Mouse (Mus musculus) layer of hippocampus, postnatal 36 days (tissue): ENCODE results near the gene Gmds. TPM values are rescaled to one million over a fixed set of nuclear protein-coding genes. Genes with fewer than 3 reads are reported as not detected.

ENCODE experiments used
- DNase-seq, 2 experiments: peaks; one replicate each; pipeline ENCODE4 v3.0.0; 2022
- total RNA-seq, 2 experiments: library from RNA; stranded (reverse); gene quantifications; 2 replicates each; pipeline ENCODE4 v1.2.3; 2021

Gmds gene
- total RNA-seq, 2 experiments from 2014 or later = 13.0 to 13.4 TPM

DNA sequence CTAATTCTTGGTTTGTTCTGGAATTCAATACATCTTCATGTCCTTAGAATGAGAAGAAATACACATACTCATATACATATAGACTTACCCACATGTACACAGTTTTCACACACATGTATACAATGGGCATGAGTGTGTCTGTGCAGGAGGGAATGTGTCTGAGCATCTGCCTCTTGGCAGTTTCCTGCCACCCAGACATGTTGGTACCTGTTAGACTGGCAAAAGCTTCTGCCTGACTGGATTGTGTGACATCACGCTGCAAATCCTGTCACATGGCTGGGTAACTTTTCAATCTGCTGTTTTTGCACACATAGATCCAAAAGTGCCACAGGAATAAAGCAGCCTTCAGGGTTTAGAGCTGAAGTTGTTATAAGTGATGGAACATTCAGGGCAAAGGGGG, 465.3 kb downstream of the Gmds start:
- no peak for DNase-seq

DNA sequence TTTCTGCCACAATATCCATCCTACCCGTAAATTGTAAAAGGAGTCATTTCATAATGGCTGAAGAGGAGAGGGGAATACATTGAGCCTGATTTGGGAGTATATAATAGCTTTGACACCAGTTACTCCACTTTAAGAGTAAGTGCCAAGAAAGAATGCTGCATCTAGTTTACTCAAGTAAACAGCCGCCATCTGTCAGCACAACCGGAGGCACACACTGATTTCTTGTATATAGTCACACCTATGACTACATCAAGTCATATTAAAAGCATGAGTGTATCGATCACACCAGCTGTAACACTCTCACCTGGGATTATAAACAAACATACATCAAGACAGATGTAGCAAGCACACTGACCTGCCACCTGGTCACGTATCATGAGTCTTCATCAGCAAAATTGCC, 473.8 kb downstream of the Gmds start:
- DNase-seq = no peak

DNA sequence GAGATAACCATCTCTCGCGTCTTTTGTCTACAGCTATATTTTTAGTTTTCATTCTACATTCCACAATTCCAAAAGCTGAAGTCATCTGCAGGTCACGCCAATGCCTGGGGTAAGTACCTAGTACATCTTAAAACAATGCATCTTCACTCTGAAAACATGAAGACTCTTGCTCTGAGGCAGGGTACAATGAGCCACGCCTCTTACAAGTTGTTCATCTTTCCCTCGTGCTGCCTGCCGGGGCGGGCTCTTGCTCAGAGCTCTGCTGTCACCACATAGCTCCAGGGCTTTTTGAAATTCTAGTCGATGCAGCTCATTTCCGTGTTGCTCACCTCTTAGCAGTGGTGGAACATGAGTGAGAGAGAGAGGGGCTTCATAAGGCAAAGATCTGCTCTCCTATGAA, 475.1 kb downstream of the Gmds start:
- no peak for DNase-seq

DNA sequence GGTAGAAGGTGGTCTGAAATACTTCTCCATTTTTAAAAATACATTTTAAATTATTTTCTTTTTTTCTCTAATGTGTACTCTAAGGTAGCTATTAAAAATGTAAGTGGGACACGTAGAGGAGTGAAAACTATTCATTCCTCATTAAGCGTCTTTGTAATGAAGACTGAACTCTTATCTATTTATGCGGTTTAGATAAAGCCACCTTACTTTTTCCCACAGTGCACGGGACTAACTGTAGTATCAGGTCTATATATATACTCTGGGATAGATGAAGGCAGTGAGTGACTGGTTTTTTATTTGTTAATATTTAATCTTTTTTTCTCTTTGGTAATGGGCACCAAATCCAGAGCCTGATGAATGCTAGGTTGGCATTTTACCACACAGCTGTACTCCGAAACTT, 478.3 kb downstream of the Gmds start:
- no peak for DNase-seq

DNA sequence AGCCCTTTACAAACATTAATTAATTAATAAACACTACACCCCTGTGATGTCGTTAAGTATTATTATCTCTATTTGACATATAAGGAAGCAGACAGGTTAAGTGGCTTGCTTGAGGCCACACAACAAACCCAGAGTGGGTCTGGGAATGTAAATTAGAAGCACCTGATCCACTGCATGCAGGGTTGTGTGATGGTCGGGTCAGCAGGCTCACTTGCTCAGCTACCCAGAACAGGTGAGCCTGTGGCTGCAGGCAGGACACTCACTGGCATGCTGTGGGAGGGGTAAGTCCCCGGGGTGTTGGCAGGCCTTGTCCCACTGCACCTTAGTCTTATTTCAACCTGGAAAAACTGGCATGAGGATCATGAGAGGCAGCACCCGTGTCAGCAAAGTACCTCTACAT, 484.5 kb downstream of the Gmds start:
- no peak for DNase-seq

DNA sequence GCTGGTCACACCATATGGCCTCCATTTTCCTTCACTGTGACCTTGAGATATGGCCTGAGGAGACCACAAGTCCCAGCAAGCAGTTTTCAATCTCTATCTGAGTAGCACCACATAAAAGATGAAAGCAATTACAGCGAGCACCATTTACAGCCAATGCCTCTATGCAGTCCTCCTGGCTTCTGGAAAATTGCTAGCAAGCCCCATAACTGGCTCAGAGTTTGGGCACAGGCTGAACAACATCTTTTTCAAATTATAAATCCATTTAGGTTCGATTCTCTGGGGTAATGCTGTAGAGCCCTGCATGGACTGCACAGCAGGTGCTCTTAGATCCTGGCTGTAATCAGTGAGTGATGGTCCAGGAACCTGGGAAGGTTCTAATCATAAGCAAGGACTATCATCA, 485.0 kb downstream of the Gmds start:
- no peak for DNase-seq

DNA sequence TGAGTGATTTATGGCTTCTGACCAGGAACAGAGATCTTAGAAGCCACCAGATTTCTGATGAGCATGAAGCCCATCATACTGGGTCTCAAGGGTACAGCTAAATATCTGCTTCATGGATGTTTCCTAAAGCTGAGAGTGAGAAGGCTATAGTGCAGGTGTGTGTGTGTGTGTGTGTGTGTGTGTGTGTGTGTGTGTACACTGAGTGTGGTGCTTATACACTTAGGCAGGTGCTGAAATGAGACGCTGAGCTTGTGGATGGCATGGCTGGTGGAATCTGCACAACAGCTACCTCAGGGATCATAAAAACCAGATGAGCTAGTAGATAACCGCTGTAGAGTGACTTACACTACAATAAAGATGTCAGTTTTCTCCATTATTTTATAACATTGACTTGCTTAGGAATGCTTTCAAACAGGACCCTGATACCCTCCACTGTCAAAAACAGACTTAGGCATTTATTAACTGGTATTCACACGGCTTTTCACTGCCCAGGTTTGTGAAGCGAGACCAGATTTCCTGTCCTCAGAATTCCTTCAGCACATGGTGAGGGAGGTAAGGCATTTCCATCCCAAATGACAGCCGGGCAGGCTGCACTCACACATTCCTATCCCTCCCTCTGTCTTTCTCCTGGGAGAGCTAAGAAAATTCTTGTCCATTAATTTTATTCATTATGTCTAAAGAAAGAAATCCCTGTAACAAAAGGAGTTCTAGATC, 489.1 kb downstream of the Gmds start:
- DNase-seq = no peak

DNA sequence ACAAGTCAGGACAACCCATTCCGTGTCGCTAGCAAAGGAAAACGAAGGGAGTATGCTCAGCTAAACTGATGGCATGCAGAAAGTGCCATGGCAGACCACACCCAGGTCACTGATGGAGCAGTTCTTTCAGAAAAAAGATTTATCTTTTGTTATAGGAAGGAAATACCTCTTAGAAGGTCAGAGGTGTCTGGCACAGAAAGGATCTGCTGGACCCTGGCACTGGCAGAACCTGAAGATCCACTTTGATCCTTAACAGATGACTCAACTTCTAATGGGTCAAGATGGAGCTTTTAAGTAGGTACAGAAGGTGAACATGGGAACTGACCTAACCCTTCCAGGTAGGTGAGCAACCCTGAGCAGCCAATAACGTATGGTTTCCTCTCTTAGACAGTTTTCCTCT, 502.7 kb downstream of the Gmds start:
- DNase-seq = no peak

DNA sequence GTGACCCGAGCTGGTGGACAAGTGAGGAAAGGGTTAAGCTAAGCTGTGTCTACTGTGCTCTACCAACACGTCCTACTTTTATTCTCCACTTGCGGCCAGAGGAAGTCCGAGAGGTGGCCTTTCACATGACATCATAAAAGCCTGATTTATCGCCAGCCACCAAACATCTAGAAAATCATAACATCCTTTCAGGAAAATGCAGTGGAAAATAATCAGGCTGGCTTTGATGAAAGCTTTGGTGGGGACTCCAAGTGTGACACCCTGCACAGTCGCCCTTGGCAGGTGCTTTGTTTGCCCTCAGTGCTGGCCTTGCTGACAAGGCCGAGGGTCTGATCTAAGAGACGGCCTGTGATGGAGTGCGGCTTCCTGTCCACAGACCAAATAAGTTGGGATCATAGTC, 508.2 kb downstream of the Gmds start:
- DNase-seq = no peak

DNA sequence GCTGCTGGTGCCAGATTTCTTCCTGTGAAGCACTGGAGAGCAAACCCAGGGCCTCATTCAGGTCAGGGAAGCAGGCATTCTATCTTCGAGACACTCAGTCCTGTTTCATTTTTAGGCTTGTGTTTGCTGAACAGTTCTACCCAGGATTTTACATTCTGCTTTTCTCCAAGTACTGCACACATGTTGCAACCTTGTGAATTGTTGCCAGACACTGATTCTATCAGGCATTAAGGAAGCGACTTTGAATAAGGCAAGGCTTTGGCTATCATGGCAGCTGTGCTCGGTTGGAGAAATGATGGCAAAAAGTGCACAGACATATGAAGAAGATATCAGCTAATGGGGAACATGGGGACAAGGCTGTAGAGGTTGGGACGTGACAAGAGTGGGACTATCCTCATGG, 510.1 kb downstream of the Gmds start:
- DNase-seq = no peak

DNA sequence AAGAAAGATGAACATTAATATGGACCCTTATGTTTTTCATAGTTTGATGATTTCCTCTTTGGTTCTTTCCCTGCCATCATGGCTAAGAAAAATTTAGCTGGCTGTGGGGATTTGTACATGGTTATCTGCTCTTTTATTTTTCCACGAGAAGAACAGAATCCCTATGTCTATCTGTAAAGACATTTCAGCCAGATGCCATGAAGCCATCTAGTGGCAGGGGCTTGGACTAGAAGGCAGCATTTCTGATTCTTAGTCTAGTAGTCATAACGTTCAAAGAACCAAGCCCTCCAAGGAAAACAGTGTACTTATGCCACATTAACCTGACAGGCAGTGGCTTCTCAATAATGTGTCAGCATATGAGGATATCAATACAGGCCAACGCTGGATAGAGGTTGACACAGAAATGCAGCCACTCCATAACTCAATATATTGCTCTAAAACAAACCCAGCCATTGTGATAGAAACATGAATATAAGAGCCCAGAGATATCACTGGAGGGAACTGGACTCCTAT, 510.7 kb downstream of the Gmds start:
- DNase-seq = no peak

DNA sequence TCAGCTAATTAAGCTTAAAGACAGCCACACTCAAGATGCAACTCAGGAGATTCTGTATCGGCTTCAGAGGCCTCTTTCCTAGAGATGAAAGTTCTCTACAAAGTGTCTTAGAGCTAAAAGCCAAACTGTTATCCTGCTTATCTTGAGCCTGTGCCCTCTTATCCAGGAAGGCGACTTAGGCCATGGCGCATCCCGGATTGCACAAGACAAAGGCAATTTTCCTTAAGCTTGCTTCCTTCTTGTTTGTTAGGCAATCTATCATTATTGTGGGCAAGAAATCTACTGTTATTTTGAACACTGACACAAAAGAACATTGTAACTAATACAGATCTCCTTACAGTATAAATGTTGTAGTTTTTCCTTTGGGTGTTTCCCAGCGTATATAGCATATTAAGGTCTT, 511.4 kb downstream of the Gmds start:
- DNase-seq = no peak

DNA sequence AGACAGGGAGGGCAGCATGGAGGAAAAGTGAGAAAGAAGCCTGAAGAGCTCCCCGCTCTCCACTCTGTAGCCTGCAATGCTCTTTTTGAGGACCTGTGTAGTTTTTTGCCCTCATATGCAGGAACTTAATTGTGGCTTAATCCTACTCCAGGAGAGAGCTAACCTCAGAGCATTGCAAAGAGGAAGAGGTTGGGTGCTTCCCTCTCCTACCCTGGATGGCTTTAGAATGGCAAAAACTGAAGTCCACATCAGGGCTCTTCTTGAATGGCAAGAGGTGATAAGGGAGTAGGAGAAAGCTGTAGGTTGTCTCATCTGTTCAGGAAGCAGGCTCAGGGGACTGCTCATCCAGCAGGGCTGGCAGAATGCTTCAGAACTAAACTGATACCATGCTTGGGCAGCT, 513.4 kb downstream of the Gmds start:
- no peak for DNase-seq

DNA sequence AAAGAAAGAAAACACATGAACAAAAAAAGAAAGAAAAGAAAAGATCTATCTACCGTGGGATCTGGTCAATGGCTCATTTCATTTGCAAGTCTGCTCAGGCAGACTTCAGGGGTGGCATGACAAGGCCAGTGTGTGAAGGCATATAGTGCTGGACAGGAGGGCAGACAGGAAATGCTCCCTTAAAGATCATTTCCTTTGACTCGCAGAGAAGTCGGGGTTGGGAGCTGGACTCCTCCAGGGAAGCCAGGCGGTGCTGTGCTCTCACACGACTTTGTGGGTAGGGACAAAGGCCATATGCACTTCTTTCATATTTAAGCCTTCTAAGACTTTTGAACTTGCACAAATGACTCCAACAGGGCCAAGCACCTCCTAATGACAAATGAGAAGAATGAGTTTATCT, 515.2 kb downstream of the Gmds start:
- DNase-seq = no peak

DNA sequence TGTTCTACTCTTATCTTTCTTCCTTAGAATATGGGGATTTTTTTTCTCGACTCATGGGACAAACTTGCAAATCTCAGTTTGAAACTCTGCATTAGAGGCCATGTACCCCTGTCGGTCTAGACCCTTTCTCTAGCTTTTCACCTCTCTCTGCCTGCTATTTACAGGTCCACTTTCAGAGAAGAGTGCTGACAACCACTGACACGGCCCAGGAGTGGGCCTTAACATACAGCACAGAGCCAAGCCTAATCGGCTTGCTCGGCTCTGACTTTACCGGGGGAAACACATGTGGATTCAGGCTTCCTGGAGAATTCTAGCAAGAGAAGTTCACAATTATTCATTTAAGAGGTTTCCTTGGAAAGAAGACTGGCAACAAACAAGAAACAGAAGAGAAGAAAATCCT, 517.5 kb downstream of the Gmds start:
- DNase-seq = no peak

DNA sequence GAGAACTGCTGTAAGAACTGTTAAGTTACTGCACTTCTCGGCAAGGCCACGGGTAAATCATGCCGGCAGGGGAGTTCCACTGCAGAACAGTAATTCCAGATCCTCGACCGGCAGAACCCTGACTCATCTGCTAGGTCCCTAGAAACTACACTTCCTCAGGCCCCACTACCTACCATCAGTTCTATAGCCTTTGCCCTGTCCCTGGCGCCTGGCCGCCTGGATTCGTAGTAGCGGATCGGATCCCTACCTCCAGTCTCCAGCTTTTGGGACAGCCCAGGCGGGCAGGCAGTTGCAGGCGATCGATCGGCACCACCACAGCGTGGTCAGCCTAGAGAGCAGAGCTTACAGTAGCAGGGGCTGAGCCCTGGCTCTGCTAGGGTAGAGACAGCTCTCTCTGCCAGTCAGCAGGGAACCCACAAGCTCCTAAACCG, 517.9 kb downstream of the Gmds start:
- DNase-seq = no peak

DNA sequence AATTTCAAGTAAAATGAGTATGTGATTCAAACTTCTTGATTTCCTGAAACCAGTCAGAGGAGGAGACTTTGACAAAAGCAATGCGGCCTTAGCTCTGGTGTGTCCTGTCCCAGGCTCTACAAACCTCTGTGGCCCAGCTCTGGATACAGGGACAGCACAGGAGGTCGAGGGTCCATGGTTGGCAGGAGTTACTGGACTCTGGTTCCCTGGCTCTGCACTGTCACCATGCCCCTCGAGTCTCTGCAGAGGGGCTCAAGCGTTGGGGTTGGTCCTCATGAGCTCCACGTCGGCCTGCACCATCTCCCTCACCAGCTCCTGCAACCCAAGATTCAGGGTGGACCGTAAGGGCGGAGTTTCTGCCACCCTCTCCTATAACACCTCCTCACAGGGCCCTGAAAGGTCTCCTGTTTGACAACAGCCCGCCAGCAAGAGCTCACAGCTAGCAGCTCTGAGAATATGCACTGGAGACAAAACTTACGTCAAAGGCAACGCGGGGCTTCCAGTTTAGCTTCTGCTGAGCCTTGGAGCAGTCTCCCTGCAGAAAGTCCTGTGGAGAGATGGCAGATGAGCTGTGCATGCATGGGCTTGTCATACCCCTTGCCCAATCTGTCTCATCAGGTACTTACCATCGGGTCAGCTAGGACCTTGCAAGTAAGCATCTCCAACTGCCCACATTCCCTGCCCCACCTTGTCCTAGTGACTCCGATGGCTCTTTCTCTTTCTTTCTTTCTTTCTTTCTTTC, 518.7 kb downstream of the Gmds start:
- no peak for DNase-seq

DNA sequence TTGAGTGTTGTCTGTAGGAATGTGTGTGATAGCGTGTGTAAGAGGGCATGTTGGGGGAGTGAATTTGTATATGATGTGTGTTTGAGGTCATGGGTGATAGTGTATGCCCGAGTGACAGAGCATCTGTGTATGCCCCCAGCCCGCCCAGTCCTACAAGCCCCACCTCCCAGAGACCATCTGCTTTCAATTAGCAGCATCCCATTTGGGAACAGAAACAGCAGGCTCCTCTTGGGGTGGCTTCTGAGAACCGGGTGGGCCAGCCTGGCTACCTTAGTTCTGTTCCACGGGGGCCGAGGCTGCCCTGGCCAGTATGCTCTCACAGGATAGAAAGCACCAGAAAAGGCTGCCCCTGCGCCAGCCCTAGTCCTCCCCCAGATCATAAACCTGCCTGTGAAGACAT, 520.2 kb downstream of the Gmds start:
- no peak for DNase-seq

DNA sequence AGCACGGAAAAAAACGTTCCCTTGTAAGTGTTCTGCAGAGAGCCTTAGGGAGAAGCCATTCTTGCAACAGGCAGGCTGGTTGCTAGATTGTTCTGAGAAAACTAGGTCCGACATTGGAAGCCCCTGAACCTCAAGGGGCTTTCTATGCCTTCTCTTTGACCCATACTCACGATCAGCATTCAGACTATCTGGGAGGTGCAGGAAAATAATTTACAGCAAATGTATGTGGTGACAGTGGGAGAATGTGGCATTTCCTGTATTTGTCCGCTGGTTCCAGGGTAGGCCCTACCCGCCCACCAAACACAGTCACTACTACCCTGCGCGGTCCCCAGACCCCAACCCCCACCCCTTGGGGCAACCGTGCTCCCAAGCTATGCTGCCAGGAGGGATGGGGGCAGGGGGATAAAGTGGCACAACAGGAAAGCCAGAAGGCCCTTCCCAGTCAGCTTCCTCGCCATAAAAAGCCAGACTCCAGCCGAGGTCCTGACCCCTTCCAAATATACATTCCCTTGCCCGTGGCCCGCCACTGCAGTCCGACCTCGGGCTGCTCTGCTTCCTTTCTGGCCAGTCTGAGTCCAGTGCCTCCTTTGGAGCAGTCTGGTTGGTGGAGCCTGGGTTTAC, 523.0 kb downstream of the Gmds start:
- no peak for DNase-seq

DNA sequence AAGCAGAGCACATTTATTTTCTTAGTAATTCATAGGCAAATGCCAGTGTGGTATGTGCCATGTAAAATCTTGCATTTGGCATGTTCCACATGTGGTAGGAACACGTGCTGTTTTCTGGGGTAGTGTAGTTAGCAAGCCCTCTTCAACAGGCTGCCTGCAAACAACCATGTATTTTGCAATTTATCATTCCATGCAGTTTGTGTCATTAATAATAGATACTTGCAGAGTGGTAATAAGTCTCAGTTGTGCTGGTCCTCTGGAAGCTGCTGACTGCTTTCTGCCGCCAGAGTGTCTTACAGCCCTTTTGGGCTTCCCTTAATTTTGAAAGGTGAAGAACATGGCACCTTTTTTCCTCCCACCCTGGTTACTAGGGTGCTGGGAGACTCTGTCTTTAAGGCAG, 525.8 kb downstream of the Gmds start:
- no peak for DNase-seq

DNA sequence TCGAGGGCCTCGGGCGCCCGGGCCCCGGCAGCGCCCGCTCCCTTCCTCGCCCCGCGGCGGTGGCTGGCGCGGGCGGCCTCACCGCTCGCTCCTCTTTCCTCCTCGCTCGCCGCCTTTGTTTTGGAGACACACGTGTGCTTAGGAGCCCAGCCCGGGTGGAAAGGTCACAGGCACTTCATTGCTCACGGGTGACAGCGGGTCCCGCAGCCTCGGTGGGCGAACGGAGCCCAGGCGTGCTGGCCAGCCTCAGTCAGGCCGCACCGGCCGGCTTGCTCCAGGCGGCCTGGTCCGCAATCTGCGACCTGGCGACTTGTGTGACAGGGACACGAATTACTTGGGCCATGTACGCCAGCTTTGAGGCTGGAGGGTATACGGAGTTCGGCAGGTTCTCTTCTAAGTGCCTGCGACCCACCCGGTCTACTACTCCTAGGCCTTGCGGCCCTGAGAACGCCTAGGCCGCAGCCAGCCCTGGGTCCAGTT, 527.0 kb downstream of the Gmds start:
- DNase-seq = no peak

DNA sequence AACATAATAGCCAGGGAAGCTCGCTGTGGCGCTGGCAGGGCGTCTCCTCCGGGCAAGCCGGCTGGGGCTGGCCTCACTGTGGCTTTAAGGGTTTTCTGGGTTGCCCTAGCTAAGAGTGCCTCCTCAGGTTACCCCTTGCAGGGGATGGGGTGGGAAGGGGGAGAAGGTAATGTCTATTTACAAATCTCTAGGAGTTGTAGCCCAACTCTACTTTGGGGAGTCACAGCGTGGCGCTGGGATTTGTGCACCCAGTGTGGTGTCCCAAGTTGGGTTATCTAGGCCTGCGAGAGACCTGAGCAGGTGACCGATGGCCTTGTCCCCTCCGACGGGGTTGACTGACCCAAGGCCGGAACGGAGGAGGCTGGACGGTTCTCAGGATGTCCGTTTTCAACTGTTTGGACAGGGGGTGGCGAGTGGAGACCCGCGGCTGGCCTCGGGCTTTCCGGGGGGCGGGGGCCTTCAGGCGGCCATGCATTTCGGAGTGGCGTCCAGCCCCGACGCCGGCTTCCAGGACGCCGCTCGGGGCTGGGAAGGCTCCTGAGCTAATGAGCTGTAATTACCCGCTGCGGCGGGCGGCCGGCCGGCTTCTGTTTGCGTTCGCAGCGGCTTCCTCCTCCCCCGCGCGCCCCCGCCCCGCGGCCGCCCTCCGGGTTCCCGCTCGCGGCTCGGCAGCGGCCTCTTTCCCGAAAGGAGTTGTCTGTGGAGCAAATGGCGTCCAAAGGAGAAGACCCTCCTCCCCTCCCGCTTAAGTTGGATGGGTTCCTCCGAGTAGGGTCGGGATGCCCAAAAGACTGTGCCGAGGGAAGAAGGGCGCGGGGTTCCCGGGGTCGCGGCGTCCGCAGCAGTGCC, 527.6 kb downstream of the Gmds start:
- DNase-seq = no peak

DNA sequence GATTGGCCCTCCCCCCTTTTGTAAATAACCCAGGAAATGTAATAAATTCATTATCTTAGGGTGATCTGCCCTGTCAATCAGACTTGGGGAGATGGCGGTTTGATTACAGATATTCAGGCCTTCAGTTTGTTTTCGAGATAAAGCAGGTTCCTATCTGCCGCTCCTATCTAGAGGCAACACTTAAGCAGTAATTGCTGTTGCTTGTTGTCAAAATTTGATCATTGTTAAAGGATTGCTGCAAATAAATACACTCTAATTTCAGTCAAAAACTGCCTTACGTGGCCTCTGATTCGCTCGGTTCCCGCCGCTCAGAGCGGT, 528.2 kb downstream of the Gmds start:
- DNase-seq = no peak
